Mouse (Mus musculus) hindbrain, embryonic 12.5 days (tissue): Measurements from ENCODE around the gene Pfkfb1. TPM values are rescaled to one million over a fixed set of nuclear protein-coding genes. Genes with fewer than 3 reads are reported as not detected.

ENCODE experiments used
- ATAC-seq: fragments of 200-750 bp; cut with Nextera tagmentation; 2 replicates; pipeline ENCODE4 v1.8.0; 2017; ENCODE audit warnings: moderate TSS enrichment; ENCODE audit not compliant: low FRiP score
- H3K27ac ChIP-seq: fragments of 300-500 bp; sonication (generic); 2 replicates; pipeline ENCODE4 v1.5.1; 2016; ENCODE audit warnings: mild to moderate bottlenecking
- H3K27me3 ChIP-seq: fragments of 300-500 bp; sonication (generic); 2 replicates; pipeline ENCODE4 v1.6.1; 2016; ENCODE audit warnings: mild to moderate bottlenecking
- H3K36me3 ChIP-seq: fragments of 300-500 bp; sonication (generic); 2 replicates; pipeline ENCODE4 v1.6.1; 2016; ENCODE audit warnings: mild to moderate bottlenecking
- H3K4me1 ChIP-seq: fragments of 300-500 bp; sonication (generic); 2 replicates; pipeline ENCODE4 v1.6.1; 2016
- H3K4me2 ChIP-seq: fragments of 300-500 bp; sonication (generic); replicated peaks from 2 replicates; pipeline ENCODE4 v1.6.1; 2016; ENCODE audit warnings: mild to moderate bottlenecking
- H3K4me3 ChIP-seq: fragments of 300-500 bp; sonication (generic); 2 replicates; pipeline ENCODE4 v1.5.1; 2016; ENCODE audit warnings: mild to moderate bottlenecking
- H3K9ac ChIP-seq: fragments of 300-500 bp; sonication (generic); 2 replicates; pipeline ENCODE4 v1.6.1; 2016; ENCODE audit warnings: mild to moderate bottlenecking, moderate library complexity
- H3K9me3 ChIP-seq: fragments of 300-500 bp; sonication (generic); replicated peaks from 2 replicates; pipeline ENCODE4 v1.6.1; 2016; ENCODE audit warnings: mild to moderate bottlenecking
- WGBS: fragments of 180-500 bp; shearing (Covaris S2); methylation state at CpG from one replicate; pipeline ENCODE4 v1.1.7; 2016; 5-methylcytosine and 5-hydroxymethylcytosine counted together
- polyA plus RNA-seq: library from polyadenylated mRNA; unstranded; fragments of >200 nt; fragmentation: Nextera tagmentation; extraction: Ambion mirVana; gene quantifications from 2 replicates; pipeline ENCODE4 v1.2.1, GENCODE M21; 2016

Gene Pfkfb1
- polyA plus RNA-seq, 1 experiment from 2014 or later, result 5.1 TPM

DNA sequence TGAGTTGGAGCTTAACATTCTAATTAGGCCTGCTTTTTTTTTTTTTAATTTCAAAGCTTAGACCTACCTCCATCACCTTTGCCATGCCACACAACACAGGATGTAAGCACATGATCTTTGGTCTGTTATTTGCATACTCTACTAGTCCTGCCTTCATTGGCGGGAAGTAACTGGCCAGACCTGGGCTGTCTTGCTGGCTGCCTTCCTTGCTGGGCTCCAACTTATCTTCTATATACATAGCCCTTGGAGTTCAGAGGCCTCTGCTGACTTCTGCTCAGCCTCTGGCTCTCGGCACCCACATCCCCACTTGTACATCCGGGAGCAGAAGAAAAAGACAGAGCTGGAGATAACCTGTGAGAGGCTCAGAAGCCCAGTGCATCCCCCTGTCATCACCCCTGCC is 6.1 kb downstream of the Pfkfb1 start:
- Histone ChIP-seq H3K9ac (no peak overlapping the region), H3K4me3 (no peak overlapping the region), H3K36me3 (no peaks in the 10 kb centered on the region), H3K4me2 (no peak overlapping the region), H3K4me1 (no peaks in the 10 kb centered on the region), H3K9me3 (no peaks in the 10 kb centered on the region), H3K27me3 (peaks cover 3% of the 10 kb centered on the region; the same call in 1 of the 2 replicates), H3K27ac (no peak overlapping the region)
- ATAC-seq, result no peak
- 98% methylated on average over 3 of the region's 3 CpGs for WGBS

DNA sequence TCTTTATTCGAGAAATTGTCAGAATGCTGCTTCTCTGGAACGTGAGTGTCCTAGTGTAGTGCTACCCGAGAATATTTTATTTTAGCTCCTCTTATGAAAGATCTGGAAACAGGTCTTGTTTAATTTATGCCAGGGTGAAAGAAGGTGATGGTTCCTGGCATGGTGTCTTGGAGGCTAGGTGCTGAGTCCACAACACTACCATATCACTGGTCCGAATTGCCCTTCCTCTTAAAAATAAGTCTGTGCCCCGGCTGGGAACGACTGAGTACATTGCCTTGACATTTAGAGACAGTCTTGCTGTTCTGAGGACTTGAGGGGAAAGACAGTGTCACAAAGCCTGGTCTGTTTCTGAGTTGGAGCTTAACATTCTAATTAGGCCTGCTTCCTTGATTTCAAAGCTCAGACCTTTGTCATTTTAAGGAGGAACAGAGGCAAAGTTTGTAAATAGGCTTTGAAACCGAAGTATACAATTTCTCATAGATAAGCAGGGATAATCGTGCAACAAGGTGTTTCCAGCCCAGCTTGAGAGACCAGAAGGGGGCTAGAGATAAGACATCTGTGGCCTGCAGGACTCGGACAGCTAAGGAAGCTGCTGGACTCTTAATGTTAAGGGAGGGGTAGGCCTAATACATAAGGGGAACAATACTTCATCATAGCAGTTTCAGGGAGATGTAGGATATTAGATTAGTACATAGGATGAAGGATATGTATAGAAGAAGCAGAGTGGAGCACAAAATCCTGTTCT is 7.2 kb downstream of the Pfkfb1 start:
- WGBS, result 85% methylated on average over 9 of the region's 9 CpGs
- no peaks in the 10 kb centered on the region for H3K36me3 ChIP-seq

DNA sequence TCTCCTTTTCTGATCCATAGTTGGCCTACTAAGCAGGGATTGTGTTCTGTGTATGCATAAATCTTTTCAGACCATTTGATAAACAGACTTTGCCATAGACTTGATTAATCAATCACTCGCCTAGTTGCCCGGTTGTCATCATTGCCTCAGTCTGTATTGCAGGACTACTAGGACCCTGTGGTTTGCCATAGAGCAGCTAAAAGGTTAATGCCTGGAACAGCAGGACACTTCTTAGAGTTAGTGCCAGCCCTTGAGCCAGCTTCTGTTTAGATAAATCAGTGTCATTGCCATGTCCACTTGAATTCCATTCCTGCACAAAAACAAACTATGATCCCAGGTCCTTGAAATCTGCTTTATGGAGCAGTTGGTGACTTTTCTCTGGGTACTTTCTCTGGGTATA is 10.9 kb downstream of the Pfkfb1 start:
- H3K4me3 ChIP-seq, result no peak overlapping the region
- no peaks in the 10 kb centered on the region for H3K36me3 ChIP-seq
- H3K4me2 ChIP-seq, result no peak overlapping the region
- peaks cover 3% of the 10 kb centered on the region; the same call in 1 of the 2 replicates for H3K27me3 ChIP-seq
- no peak overlapping the region for H3K27ac ChIP-seq
- WGBS, result 76% methylated on average over 2 of the region's 2 CpGs
- no peaks in the 10 kb centered on the region for H3K4me1 ChIP-seq
- no peaks in the 10 kb centered on the region for H3K9me3 ChIP-seq
- H3K9ac ChIP-seq, result no peak overlapping the region
- ATAC-seq, result no peak

More for the DNA sequence above, 7.2 kb downstream of the Pfkfb1 start:
- Histone ChIP-seq H3K4me3 (no peak overlapping the region), H3K27me3 (peaks cover 3% of the 10 kb centered on the region; the same call in 1 of the 2 replicates), H3K9me3 (no peaks in the 10 kb centered on the region), H3K27ac (no peak overlapping the region), H3K9ac (no peak overlapping the region), H3K4me1 (no peaks in the 10 kb centered on the region), H3K4me2 (no peak overlapping the region)
- no peak for ATAC-seq

DNA sequence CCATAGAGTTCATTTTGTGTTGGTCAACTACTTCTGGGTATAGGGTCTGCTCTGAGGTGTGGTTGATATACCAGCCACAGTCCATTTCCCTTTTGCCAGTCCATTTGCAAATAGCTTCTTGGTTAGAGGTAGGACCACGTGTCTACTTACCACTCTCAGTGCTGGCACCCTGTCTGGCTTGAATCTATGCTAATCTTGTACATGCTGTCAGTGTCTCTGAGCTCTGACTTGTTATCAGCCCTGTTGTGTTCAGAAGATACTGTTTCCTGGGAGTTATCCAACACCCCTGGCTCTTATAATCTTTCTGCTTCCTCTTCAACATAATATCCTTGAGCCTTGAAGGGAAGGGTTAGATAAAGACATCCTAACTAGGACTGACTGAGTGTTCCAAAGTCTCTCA is 48.4 kb downstream of the Pfkfb1 start:
- Histone ChIP-seq H3K4me3 (no peak overlapping the region), H3K36me3 (no peaks in the 10 kb centered on the region), H3K9me3 (no peaks in the 10 kb centered on the region), H3K27ac (no peak overlapping the region), H3K4me2 (no peak overlapping the region), H3K27me3 (no peaks in the 10 kb centered on the region), H3K9ac (no peak overlapping the region), H3K4me1 (no peaks in the 10 kb centered on the region)
- WGBS, result 63% methylated on average over 1 of the region's 1 CpGs
- no peak for ATAC-seq

DNA sequence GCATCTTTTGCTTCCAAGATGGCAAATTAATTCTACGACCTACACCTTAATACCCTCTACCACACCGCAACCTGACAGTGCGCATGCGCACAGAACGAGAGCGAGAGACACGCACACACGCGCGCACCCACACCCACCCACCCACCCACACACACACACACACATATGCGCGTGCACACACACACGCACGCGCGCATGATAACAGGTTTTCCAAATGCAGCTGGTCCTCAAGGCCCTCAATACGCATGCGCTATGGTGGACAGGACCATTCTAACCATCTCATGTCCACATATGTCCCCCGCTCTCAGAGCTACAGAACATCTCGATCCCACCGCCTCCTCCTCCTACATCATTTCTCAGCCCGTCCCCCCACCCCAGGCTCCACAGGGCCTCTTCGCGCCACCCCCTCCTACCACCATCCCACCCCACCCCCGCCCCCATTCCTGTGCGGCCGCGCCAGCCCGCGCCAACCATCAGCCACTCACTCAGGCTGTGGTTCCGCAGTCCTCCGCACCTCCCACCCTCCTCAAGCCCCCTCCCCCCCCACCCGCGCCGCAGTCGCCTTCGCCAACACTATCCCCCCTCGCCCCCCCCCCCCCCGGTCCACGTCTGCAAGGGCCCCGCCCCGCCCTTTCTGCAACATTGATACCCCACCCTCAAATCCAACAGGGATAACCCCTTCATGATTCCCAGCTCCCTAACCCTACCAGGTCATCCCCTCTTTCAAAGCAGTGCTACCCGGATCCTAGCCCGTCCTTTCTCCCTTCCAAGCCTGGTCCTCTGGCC is 68.3 kb downstream of the Pfkfb1 start:
- Histone ChIP-seq H3K4me1 (no peaks in the 10 kb centered on the region), H3K27me3 (no peaks in the 10 kb centered on the region; the same call in 1 of the 2 replicates), H3K4me2 (peak overlapping the region; percentile 47), H3K9me3 (no peaks in the 10 kb centered on the region), H3K27ac (peak overlapping the region; percentile 80), H3K36me3 (peaks cover 20% of the 10 kb centered on the region), H3K9ac (peak overlapping the region; percentile 68), H3K4me3 (peak overlapping the region; percentile 52)
- 40% methylated on average over 26 of the region's 44 CpGs for WGBS
- peak; percentile 69 for ATAC-seq

DNA sequence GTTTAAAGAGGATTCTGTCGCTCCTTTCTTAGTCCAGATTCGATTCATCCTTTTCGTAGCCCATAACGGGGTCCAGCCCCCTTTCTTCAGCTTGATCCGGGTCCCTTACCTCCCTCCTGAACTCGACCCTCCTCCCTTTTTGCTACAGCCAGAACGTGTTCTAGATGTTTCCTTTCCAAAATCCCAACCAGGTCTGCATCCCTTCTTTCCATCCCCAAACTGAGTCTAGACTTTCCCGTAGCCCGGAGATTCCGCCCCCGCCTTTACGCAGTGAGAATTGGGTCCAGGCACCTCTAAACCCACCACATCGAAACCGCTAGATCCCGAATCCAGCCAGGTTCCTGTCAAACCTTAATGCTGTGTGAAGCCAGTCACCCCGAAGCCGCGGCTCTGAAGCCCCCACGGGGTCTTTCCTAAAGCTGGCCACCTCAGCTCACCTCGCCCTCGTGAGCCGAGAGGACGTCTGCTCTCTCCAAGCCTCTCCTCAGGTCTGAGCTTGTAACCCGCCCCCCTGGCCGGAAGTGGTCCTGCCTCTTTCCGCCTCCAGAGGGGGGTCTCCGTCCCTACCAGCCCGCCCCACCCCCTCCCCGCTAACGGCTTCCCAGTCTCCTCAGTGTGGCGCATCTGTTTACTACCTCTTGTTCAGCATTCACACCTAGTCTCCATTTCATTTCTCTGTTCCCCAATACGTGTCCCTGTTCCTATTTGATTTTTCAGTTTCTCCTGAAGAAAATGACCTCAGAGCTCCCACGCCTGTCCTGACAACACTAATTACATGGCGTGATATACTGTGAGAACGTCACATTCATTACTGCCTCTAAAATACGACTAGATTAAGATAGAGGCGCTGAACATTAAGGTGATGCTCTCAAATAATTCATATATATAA is 69.1 kb downstream of the Pfkfb1 start, which contains the start of gene Tro:
TSS of gene Tro (minus strand) at position 676 of the 889 bp plus-strand sequence.
- 21% methylated on average over 37 of the region's 37 CpGs for WGBS
- H3K9me3 ChIP-seq, result no peaks in the 10 kb centered on the region

DNA sequence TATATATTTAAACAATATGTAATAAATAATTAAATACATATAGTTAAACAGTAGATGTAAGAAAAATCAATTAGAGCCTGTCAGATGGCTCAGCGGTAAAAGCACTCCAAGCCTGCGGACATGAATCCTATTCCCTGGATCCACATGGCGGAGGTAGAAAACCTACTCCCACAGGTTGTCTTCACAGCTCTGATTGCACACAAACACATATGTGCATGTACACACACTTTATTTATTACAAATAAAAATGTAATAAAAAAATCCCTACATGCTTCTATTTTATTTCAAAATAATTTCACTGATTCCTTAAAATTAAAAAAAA is 69.7 kb downstream of the Pfkfb1 start:
- Histone ChIP-seq H3K36me3 (peaks cover 13% of the 10 kb centered on the region), H3K4me2 (peak overlapping the region; percentile 47), H3K4me1 (no peaks in the 10 kb centered on the region), H3K9me3 (no peaks in the 10 kb centered on the region), H3K27ac (0 out of 2 replicates have a peak overlapping the region, but pooled peaks have one; percentile 80), H3K4me3 (peak overlapping the region; percentile 52; the same call in 1 of the 2 replicates), H3K9ac (no peak overlapping the region), H3K27me3 (no peaks in the 10 kb centered on the region; the same call in 1 of the 2 replicates)
- 27% methylated on average over 3 of the region's 3 CpGs for WGBS
- ATAC-seq, result 0 out of 2 replicates have a peak, but pooled peaks have one; percentile 24

More for the DNA sequence above, 69.1 kb downstream of the Pfkfb1 start, which contains the start of gene Tro:
- peak within 1 kb of the TSS; percentile 52 for H3K4me3 ChIP-seq
- peak within 1 kb of the TSS; percentile 68 for H3K9ac ChIP-seq
- H3K4me2 ChIP-seq, result peak within 1 kb of the TSS; percentile 47
- peak; percentile 93 for ATAC-seq
- H3K36me3 ChIP-seq, result peaks cover 17% of the 10 kb centered on the region
- H3K27me3 ChIP-seq, result no peaks in the 10 kb centered on the region; the same call in 1 of the 2 replicates
- H3K27ac ChIP-seq, result peak within 1 kb of the TSS; percentile 80
- no peaks in the 10 kb centered on the region for H3K4me1 ChIP-seq

DNA sequence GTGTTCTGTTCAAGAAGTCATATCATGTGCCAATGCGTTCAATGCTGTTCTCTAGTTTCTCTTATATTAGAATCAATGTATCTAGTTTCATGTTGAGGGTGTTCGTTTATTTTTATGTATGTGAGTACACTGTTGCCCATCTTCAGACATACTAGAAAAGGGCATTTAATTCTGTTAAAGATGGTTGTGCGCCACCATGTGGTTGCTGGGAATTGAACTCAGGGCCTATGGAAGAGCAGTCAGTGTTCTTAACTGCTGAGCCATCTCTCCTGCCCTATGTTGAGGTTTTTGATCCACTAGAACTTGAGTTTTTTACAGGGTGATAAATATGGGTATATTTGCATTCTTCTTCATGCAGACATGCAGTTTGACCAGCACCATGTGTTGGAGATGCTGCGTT is 74.8 kb downstream of the Pfkfb1 start:
- Histone ChIP-seq H3K4me3 (no peak overlapping the region), H3K27me3 (no peaks in the 10 kb centered on the region), H3K9ac (no peak overlapping the region), H3K4me1 (no peaks in the 10 kb centered on the region), H3K4me2 (no peak overlapping the region), H3K36me3 (no peaks in the 10 kb centered on the region), H3K9me3 (no peaks in the 10 kb centered on the region), H3K27ac (no peak overlapping the region)
- no peak for ATAC-seq
- WGBS, result 34% methylated on average over 4 of the region's 4 CpGs

DNA sequence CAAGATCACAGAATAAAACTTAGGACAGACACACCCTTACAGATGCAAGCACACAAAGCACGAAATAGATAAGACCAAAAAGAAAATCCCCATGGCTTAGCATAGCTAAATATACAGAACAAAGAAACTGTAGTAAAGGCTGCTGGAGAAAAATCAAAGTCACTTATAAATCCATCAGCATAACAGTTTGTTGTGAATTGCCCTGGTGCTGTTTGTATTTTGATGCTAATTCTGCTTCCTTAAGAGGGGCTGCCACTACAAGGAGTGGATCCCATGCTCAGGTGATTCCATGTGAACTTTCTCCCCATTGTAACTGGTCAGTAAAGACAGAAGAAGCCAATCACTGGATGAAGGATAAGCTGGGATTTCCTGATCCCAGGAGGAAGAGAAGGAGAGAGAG is 89.5 kb downstream of the Pfkfb1 start:
- no peak overlapping the region for H3K4me2 ChIP-seq
- H3K27ac ChIP-seq, result no peak overlapping the region
- H3K4me1 ChIP-seq, result no peaks in the 10 kb centered on the region
- no peak for ATAC-seq
- whole genome bisulfite sequencing, result 43% methylated on average over 1 of the region's 1 CpGs
- no peak overlapping the region for H3K9ac ChIP-seq
- no peak overlapping the region for H3K4me3 ChIP-seq
- H3K36me3 ChIP-seq, result no peaks in the 10 kb centered on the region
- no peaks in the 10 kb centered on the region for H3K27me3 ChIP-seq
- no peaks in the 10 kb centered on the region for H3K9me3 ChIP-seq
